Mouse (Mus musculus) urinary bladder, adult 2 months (tissue): ENCODE data around the gene Trem3. TPM values are rescaled to one million over a fixed set of nuclear protein-coding genes. Genes with fewer than 3 reads are reported as not detected.

Experiments
- DNase-seq: peaks from one replicate; pipeline ENCODE4 v3.0.0; 2022; ENCODE audit warnings: low spot score
- polyA plus RNA-seq: library from polyadenylated mRNA; depleted of rRNA; stranded (reverse); fragments of >200 nt; gene quantifications from 2 replicates; pipeline ENCODE4 v1.2.3, GENCODE M21; 2012; rRNA removed

Trem3 gene
- polyA plus RNA-seq, result not detected in 2 replicates

DNA sequence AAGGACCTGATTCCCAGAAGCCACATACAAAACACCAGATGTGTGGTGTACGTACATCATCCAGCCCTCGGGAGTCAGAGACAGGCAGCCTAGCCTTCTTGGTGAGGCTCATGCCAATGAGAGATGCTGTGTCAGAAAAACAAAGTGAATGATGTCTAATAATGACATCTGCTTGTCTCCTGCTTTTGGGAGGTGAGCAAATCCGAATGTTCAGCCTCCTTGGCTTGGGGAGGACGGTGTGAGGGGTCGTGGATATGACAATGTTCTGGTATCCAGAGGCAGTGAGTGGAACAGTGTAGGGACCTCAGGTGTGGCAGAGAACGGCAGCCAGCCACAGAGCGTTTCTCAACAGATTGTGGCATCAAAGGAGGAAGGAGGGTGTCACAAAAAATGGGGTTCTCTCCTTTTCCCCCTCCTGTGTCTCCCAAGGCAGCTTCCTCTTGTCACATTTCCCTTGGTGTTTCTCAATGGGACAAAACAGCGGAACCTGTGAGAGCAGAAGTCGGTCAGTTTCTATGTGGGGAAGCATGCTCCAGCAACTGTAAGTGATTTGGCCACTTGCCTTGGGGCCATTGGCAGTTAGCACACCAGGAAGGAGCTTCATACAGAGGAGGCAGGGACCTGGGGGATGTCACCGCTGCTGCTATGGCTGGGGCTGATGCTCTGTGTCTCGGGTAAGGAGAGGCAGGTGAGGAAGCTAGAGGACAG is at the start of gene Trem3:
Trem3 (plus strand) TSS at position 557 of the 708 bp plus-strand sequence.
- DNase-seq, result no peak

DNA sequence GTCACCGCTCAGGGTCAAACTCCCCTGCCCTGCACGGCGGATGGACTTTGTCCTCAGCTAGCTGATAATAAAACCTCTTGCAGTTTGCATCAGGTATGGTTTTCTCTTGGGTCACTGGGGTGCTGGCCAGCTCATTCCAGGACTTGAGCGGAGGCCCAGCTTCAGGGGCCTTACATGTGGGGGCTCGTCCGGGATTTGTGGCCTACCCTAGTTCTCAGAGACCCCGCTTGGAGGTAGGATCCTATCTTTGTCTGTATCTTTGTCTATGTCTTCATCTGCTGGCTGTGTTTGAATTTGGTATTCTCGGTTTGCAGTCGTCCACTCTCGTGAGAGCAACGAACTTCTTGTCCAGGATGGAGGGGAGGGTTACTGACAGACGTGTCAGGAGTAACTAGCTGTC is 44.5 kb upstream of the Trem3 start:
- no peak for DNase-seq

DNA sequence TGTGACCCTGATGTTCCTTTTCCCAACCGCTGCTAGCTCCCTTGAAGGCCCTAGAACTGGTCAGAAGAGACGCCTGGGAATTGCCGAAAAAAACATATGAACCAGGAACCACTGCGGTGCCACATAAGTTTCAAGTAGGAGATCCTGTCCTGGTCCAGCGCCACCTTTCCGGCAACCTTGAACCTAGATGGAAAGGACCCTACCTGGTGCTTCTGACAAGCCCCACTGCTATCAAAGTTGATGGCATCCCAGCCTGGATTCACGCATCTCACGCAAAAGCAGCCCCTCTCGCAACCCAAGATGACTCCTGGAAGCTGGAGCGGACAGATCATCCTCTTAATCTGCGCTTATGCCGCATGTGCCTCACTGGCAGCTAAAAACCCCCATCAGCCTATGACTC is 35.0 kb upstream of the Trem3 start:
- DNase-seq, result no peak

DNA sequence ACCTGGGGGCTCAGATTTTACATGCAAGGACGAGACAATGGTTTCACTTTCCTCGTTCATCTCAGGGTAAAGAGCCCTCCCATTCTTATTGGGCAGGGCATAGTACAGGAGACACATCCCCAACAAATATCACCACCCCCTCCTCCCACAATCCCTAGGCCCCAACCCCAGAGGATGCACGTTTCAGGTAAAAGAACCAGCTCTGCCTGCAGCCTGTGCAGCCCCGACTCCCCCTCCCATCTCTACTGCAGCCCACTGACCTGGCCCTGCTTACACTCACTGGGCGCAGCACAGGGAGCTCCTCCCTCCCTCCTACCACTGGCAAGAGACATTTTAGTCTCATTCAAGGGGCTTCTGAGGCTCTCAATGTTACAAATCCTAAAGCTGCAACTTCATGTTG is 34.1 kb upstream of the Trem3 start:
- no peak for DNase-seq

DNA sequence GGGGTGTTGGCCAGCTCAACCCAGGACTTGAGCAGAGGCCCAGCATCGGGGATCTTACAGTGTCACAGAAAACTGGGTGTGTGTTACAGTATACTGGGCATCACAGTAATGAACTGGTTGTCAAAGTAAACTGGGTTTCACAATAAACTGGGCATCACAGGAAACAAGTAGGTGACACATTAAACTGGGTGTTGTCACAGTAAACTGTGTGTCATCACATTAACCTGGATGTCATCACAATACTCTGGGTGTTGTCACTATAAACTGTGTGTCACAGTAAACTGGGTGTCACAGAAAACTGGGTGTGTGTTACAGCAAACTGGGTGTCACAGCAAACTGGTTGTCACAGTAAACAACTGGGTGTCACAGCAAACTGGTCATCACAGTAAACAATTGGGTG is 32.1 kb upstream of the Trem3 start:
- no peak for DNase-seq

DNA sequence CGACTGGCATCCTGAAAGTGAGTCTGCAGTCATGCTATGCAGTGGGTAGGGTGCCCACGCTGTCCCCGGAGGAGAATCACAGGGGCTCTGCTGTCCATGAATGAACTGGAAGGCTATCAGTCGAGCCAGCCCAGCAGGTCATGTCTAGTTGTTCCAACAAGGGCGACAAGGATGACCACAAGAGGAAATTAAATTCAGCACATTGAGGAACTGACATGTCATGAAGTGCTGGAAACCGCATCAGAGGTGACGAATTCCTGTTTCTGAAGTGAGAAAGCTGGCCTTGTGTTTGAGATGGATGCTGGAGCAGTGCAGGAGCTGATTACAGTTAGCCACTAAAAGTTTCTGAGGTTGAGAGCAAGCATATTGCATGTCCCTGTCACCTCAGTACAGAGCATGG is 16.9 kb upstream of the Trem3 start:
- DNase-seq, result no peak

DNA sequence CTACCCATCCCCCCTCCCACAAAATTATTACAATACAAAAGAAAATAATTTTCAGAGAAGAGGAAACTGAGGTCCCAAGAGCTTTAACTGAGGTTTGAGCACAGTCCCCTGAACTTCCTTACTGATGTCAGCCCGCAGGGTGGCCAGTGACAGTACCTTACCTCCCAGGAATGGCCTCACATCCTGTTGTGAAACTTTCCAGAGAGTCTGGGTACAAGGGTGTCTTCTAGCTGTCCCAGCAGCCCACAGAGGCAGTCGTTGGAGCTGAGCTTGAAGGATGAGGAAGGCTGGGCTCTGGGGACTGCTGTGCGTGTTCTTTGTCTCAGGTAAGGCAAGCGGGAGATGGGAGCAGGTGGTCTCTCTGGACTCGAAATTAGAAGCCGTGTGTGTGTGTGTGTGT is 15.1 kb upstream of the Trem3 start, which contains the start of gene Trem1:
Trem1 (plus strand) TSS at position 251 of the 400 bp plus-strand sequence.
- DNase-seq, result no peak

DNA sequence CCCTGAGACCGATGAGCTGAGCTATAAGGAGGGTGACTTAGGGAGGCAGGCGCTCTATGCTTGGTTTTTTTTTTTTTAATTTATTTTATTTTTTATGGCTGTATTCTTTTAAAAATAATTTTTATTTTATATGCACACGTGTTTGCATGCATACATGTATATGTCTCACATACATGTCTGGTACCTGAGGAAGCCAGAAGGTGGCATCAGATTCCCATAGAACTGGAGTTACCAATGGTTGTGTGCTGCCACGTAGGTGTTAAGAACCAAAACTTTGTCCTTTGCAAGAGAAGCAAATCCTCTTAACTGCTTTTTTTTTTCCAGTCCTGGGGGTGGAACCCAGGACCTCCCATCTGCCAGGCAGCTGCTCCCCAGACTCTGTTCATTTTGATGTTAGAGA is 13.8 kb upstream of the Trem3 start:
- DNase-seq, result no peak

DNA sequence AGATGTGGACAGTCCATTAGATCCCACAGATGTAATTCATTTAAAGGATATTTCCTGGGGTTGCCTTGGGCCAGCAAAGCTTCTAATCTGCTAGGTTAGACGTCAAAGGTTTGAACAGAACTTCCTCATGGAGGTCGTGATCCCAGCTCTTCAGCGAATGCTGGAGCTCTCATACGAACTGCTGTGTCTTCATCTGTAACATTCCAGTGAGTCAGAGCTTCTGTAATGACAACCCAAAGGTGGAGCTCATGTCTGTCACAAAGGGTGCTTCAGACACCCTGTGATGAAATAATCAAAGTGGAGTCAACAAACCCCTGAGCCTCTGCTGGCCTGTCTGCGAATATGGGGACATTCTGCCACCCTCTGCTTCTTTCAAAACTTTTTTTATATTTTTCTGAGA is 13.0 kb upstream of the Trem3 start:
- DNase-seq, result no peak

DNA sequence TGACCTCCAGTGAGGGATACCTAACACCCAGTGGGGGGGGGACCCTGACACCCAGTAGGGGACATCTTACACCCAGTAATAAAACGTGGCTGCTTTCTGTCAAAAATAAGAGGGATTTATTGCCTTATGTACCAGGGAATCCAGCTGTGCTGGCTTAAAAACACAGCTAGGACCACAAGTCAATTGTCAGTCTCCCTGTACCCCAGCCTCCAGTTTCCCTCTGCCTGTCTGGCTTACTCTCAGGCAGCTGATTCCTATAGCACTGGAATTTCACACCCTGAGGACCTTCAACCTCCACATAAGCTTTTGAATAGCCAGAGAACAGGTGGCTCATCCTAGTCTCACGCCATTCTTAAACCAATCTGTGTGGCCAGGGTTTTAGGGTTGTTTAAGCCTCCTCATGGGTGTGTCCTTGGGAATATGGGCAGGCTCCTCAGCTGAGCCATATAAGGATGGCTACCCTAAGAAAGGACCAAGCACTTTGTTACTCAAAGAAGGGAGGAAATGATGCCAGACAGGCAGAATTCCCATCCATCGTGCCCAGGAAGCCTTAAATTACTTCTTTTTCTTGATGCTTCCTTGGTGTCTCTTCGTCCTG is 11.7 kb upstream of the Trem3 start:
- DNase-seq, result no peak

DNA sequence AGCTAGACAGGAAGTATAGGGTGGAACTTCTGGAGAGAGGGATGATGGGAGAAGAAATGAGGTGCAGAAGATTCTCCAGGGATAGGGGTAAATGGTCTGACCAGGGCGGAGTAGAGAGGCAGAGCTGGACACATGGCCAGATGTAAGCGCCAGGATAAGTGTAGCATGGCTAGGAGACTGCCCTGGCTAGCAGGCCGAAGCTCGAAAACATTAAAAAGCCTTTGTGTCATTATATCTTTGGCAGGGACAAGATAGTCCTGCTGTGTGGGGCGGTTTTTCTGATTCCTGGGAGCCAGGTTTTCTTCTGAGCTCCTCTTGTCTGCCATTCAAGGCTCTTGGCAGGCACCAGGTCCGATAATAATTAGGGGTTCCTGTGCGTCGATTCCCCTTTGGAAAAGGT is 10.0 kb upstream of the Trem3 start:
- DNase-seq, result no peak

DNA sequence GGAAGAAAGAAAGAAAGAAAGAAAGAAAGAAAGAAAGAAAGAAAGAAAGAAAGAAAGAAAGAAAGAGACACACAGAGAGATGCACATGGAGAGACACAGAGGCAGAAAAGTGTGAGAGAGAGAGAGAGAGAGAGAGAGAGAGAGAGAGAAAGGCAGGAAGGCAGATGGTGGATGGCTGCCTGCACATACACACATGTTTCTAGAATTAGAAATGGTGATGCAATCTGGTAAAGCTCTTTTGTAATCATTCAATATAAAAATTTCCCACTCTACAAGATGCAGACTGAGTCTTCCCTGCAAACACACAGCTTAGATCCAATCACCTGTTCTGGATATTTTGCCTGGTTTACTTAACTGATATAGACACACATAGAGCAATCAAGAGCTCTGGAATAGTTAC is 1.5 kb downstream of the Trem3 start:
- no peak for DNase-seq

DNA sequence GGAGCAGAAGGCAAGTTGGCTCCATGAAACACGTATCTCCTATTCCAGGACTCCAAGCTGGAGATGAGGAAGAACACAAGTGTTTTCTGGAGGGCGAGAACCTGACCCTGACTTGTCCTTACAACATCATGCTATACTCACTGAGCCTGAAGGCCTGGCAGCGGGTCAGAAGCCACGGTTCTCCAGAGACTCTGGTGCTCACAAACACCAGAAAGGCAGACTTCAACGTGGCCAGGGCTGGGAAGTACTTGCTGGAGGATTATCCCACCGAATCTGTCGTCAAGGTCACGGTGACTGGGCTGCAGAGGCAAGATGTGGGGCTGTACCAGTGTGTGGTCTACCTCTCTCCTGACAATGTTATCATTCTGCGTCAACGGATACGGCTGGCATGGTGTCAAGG is 1.9 kb downstream of the Trem3 start:
- no peak for DNase-seq

DNA sequence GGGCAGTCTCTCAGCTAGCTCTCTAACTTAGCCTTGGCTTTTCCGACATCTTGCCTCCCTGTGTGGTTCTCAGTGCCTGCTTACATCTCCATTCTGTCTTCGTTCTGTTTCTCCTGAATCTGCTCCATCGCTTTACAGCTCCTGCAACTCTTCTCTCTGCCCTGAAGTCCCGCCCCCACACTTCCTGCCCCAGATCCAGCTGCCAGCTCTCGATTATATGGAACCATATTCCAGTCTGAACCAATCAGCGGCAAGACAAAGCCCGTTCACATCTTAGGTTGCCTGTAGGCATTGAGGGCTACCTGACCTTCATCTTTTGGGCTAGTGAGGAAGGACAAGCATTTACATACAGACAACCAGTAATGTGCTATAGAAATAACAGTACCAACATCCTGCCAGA is 3.1 kb downstream of the Trem3 start:
- no peak for DNase-seq

DNA sequence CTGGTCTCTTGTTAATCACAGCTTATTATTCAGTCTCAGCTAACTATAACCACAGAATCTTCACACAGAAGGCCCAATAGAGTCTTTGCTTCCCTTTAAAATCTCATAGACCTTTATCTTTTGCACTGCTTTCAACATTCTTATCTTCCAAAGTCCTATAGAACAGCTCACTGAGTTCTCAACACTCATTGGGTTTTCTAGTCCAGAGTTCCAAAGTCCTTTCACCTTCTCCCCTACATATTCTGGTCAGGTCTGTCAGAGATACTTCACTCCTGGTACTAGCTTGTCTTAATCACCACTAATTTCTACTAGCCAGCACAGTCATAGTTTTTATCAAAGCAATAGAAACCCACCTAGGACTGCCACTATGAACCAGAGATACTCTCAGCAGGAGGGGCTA is 9.0 kb downstream of the Trem3 start:
- DNase-seq, result no peak

DNA sequence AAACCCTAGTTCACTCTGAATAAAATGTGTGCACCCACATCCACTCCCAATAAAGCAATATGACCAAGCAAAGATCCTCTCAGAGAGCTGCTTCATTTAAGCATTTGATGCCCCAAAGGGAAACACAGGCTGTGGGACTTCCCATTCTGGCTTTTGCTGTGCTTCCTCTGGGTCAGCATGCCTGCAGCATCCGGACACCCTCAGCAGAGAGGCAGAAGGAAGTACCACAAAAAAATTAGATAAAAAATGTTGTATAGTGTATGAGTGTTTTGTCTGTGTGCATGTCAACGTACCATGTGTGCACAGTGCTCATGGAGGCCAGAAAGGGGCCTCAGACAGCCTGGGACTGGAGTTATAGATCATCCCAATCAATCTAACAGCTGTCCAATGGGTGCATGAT is 14.3 kb downstream of the Trem3 start:
- no peak for DNase-seq

DNA sequence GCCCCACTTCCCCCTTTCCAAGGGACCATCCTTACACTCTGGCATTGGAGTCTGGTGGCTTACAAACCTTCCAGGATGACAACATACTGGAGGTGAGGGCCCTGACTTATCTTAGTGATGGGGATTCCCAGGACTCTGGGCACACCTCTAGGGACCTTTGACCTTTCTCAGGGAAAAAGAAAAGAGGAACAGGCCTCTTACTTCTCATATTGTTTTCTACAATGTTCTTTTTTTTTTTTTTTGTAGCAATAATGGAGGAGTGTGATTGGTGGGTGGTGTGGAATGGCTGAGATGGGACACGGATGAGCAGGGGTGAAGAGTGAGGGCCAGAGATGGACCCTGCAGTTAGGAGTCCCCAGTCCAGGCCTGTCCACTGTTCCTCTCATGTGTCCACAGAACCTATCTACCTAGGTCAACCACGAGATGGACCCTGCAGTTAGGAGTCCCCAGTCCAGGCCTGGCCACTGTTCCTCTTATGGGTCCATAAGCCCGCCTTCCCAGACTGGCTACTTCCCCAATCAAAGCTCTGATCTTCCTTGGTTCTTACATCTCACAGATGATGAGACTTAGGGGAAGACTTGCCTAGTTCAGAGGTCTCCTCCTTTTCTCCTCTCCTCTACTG is 16.3 kb downstream of the Trem3 start, which contains the start of gene Treml4:
Treml4 (plus strand) TSS at position 555 of the 622 bp plus-strand sequence.
- no peak for DNase-seq

DNA sequence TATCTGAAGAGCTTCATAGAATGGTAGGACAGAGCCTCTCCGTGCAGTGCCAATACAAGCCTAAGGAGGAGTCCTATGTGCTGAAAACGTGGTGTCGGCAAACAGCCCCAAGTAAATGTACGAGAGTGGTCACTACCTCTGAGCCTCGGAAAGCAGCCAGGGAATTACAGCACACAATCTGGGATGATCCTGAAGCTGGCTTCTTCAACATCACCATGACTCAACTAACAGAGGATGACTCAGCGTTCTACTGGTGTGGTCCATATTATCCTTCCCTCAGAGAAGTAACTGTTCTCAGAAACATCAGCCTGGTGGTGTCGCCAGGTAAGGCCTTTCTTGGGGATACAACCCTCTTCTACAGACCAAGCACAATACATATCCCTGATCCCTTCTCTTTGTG is 17.1 kb downstream of the Trem3 start:
- DNase-seq, result no peak

DNA sequence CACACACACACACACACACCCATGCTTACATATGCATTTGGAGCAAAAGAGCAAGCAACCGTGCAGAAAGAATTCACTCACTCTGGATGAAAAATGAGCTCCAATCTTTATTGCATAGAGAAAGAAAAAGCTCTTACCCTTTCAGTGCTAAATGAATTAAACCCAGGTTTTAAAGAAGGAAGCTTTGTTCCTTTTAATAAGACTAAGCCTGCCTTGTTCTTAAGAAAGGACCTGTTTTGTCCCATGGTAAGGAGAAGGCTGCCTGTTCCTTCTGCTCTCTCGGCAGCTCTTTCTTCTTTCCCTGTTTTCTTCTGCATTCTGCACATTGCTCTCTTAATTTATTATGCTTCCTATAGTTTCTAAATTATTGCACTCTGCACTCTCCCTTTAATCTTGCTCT is 18.6 kb downstream of the Trem3 start:
- no peak for DNase-seq

DNA sequence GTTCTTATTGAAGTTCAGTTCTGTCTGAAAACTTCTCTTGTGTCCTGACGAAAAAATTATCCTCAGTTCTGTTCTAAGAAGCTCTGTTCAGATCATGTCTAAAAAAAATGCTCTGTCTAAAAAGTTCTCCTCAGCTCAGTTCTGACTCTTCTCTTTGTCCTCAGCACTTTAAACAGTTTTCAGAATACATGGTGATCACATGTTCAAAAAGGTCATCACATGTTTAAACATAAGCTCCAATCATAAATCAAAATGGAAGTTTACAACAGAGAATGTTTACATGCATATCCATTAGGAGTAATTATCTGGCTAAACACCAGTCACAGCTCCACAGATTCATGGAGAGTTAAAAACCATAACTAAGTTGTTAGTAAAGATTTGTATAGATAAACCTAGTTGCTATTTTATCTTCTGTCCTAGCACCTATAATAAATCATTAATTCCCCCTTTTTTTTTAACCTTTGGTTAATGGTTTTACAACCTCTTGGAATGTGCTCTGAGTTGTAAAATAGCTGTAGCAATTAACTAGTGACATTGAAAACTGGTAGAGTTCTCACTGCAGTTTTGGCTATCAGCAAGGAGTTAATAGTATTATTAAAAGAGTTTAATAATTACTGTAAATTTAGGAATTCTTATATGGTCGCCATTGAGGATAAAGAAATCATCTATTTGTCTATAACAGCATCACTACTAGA is 19.2 kb downstream of the Trem3 start:
- DNase-seq, result no peak

DNA sequence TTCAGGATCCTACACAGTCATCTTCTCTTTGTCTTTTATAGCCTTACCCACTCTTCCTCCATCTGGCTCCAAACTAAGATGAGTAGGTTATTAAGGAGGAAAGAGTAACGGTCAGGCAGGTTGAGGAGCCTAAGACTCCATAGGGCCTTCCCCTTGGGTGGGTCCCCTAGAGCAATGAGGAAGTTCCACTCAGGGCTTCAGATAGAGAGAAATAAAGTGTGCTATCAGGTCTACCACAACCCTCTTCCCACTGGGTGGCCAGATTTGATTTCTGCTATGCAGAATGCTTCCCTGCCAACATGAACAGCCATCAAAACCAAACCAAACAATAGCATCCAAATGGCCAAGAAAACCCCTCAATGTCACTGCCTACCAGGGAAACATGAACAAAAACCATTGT is 20.0 kb downstream of the Trem3 start:
- no peak for DNase-seq

DNA sequence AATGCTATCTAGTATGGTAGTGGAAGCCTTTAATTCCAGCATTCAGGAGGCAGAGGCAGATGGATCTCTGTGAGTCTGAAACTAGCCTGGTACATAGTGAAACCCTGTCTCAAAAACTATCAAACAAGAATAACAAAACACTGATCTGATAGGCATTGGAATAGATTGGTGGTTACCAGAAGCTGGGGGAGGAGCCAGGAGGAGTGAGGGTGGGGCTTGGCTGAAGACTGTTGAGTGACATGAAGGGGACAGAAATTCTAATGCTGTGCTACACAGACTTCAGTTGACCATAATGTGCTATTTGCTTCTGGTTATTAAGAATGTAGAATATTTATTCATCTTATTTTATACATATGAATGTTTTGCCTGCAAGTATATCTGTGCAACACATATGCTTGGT is 20.7 kb downstream of the Trem3 start:
- DNase-seq, result no peak

DNA sequence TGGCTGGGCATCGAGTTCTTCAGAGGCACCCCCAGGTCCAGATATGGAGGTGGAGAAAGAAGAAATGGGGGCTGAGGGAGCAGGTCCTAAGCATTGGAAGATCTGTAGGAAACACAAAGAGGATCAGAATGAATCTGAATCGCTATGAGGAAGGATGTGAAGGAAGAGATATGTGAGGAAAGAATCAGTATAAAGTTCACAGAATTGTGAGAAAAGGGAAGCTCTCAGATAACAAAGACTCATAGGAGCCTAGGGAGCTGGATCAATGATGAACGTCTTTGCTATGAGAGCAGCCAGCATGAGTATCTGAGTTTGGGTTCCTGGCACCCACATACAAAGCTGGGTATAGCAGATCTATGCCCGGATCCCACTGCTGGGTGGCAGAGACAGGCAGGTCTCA is 22.3 kb downstream of the Trem3 start:
- DNase-seq, result no peak
